Mouse (Mus musculus): ENCODE data around the gene Fras1.

The Fras1 gene

GRCm38 (mm10) chr5:96373567-96373985 is at the start of gene Fras1:
Gene Fras1 (plus strand): TSS chr5:96373955.
- DNase-seq (ENCODE audit: low spot score), result peak; percentile 81

- no peak for DNase-seq (ENCODE audit: low spot score)
Measured at GRCm38 (mm10) chr5:96331048-96331737, 42.6 kb upstream of the Fras1 start.

GRCm38 (mm10) chr5:96331738-96332070 is 42.1 kb upstream of the Fras1 start:
- DNase-seq (ENCODE audit: low spot score), result no peak

GRCm38 (mm10) chr5:96333963-96334362 is 39.8 kb upstream of the Fras1 start:
- no peak for DNase-seq (ENCODE audit: low spot score)

GRCm38 (mm10) chr5:96340564-96340963 is 33.2 kb upstream of the Fras1 start:
- DNase-seq (ENCODE audit: low spot score), result no peak

- no peak for DNase-seq (ENCODE audit: low spot score)
Measured at GRCm38 (mm10) chr5:96344983-96345382, 28.8 kb upstream of the Fras1 start.

GRCm38 (mm10) chr5:96351963-96352362 is 21.8 kb upstream of the Fras1 start:
- DNase-seq (ENCODE audit: low spot score), result no peak

- no peak for DNase-seq (ENCODE audit: low spot score)
Measured at GRCm38 (mm10) chr5:96363950-96364349, 9.8 kb upstream of the Fras1 start.

GRCm38 (mm10) chr5:96365590-96365989 is 8.2 kb upstream of the Fras1 start:
- DNase-seq (ENCODE audit: low spot score), result no peak

- DNase-seq (ENCODE audit: low spot score), result no peak
Measured at GRCm38 (mm10) chr5:96367260-96367659, 6.5 kb upstream of the Fras1 start.

- DNase-seq (ENCODE audit: low spot score), result no peak
Measured at GRCm38 (mm10) chr5:96373106-96373505, 649 bp upstream of the Fras1 start.

GRCm38 (mm10) chr5:96373986-96374901 is 489 bp downstream of the Fras1 start:
- DNase-seq (ENCODE audit: low spot score), result peak; percentile 80

GRCm38 (mm10) chr5:96375391-96375831 is 1.7 kb downstream of the Fras1 start:
- peak; percentile 74 for DNase-seq (ENCODE audit: low spot score)

- DNase-seq (ENCODE audit: low spot score), result no peak
Measured at GRCm38 (mm10) chr5:96376216-96376615, 2.5 kb downstream of the Fras1 start.

GRCm38 (mm10) chr5:96386138-96386933 is 12.6 kb downstream of the Fras1 start:
- DNase-seq (ENCODE audit: low spot score), result no peak

- DNase-seq (ENCODE audit: low spot score), result no peak
Measured at GRCm38 (mm10) chr5:96388306-96388705, 14.6 kb downstream of the Fras1 start.

GRCm38 (mm10) chr5:96389963-96390623 is 16.3 kb downstream of the Fras1 start:
- DNase-seq (ENCODE audit: low spot score), result no peak

GRCm38 (mm10) chr5:96391086-96391485 is 17.3 kb downstream of the Fras1 start:
- no peak for DNase-seq (ENCODE audit: low spot score)

GRCm38 (mm10) chr5:96394947-96395346 is 21.2 kb downstream of the Fras1 start:
- no peak for DNase-seq (ENCODE audit: low spot score)

- DNase-seq (ENCODE audit: low spot score), result peak; percentile 58
Measured at GRCm38 (mm10) chr5:96395786-96396650, 22.3 kb downstream of the Fras1 start.

- DNase-seq (ENCODE audit: low spot score), result peak; percentile 87
Measured at GRCm38 (mm10) chr5:96402555-96402954, 28.8 kb downstream of the Fras1 start.
